Mouse (Mus musculus) monocyte, adult 5-6 weeks (primary cell): Measurements from ENCODE around the gene Gm3138. TPM values are rescaled to one million over a fixed set of nuclear protein-coding genes. Genes with fewer than 3 reads are reported as not detected.
"Not testable (repeated sequence)": the region's sequence is repeated elsewhere in the genome, so short reads cannot be mapped to it uniquely, and the experiment has no call there.

Source experiments
- ATAC-seq: fragments of 153-309, 156-312 bp; replicated peaks from 2 replicates; pipeline ENCODE4 v1.8.0; 2017; ENCODE audit warnings: mild to moderate bottlenecking; ENCODE audit not compliant: low TSS enrichment, insufficient number of reproducible peaks, severe bottlenecking, poor library complexity, low FRiP score
- total RNA-seq: library from RNA; stranded (forward); fragments of 200-1000, 200-491, 200-594 nt; gene quantifications from 3 replicates; pipeline ENCODE4 v1.2.3, GENCODE M21; 2017

The Gm3138 gene
- total RNA-seq = not detected in 3 replicates

GRCm38 (mm10) chr14:4249331-4249730, at the start of gene Gm3138:
TSS of gene Gm3138 (plus strand) at chr14:4249631.
- not testable (repeated sequence) for ATAC-seq

GRCm38 (mm10) chr14:4269238-4269950, 20.0 kb downstream of the Gm3138 start:
- not testable (repeated sequence) for ATAC-seq

- not testable (repeated sequence) for ATAC-seq
Measured at GRCm38 (mm10) chr14:4279828-4280227, 30.4 kb downstream of the Gm3138 start.

Other genes with a start within 250 kb of the Gm3138 start
- not detected in 3 replicates for gene Gm5796, start 225.7 kb upstream of the Gm3138 start, total RNA-seq
- gene Gm3115, start 165.5 kb upstream of the Gm3138 start, total RNA-seq = not detected in 3 replicates
- gene Gm8108, start 139.1 kb upstream of the Gm3138 start, total RNA-seq = not detected in 3 replicates
- gene Gm3127, start 84.6 kb upstream of the Gm3138 start, total RNA-seq = not detected in 3 replicates
- gene Gm2974, start 67.1 kb upstream of the Gm3138 start, total RNA-seq = not detected in 3 replicates
- not detected in 3 replicates for gene Gm3149, start 67.7 kb downstream of the Gm3138 start, total RNA-seq
- gene 2610042L04Rik, start 85.1 kb downstream of the Gm3138 start, total RNA-seq = not detected in 3 replicates
- gene Gm3159, start 147.9 kb downstream of the Gm3138 start, total RNA-seq = not detected in 3 replicates
- gene Gm3164, start 165.8 kb downstream of the Gm3138 start, total RNA-seq = not detected in 3 replicates
- not detected in 3 replicates for gene Gm3173, start 181.4 kb downstream of the Gm3138 start, total RNA-seq
- gene Gm3182, start 232.1 kb downstream of the Gm3138 start, total RNA-seq = not detected in 3 replicates